Mouse (Mus musculus): ENCODE measurements around the gene Lrrc32.

Gene Lrrc32

DNA sequence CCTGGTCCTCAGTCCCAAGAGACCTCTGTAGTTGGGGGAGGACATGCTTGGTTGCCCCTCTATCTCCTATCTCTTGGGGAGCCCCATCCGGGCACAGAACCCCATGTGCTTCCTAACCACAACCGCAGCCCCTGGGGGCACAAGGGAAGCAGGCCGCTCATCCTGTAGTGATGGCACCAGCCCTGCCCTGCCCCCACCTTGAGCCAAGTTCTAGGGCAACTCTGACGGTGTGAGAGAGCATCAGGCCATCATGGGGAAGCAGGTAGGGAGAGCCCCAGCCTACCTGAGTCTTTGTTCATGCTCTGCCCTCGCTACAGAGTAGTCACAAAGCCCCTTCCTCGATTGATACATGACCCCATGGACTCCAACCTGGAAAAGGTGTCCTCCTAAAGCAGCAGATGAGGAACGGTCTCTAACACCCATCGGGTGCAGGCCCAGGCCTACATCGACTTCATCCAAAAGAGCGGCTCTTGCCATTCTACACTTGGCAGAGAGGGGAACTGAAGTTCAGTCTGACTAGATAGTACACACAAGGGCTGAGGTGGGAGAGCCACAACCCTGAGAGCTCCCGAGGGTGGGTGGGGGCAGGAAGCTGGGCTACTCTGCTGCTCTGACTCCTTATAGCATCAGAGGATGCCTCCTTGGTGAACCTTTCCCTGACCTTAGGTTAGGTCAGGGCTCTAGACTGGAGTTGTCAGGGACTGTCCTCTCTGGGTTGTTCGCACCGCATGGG, 519 bp upstream of the Lrrc32 start:
- no peak for DNase-seq

DNA sequence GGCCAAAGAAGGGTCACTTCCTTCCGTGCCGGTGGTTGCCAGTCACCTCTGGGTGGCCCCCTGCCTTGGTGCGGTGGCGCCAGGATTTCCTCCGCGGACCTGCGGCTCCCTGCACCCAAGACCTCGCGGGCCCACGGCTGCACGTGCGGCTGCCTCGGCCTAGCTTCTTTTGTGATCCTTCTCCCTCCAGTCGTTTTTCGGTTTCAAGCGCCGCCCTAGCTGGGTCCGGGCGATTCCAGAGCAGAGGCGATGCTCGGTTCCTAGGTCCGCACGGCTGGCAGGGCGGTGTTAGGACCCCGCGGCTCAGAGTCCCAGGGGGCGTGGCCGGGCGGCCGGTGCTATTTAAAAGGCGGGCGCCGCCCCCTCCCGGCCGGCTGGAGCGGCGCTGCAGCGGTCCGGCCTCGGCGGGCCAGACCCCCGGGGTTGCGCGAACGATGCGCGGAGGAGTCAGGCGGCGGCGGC, 571 bp downstream of the Lrrc32 start:
- DNase-seq: peak; percentile 91 to 94

DNA sequence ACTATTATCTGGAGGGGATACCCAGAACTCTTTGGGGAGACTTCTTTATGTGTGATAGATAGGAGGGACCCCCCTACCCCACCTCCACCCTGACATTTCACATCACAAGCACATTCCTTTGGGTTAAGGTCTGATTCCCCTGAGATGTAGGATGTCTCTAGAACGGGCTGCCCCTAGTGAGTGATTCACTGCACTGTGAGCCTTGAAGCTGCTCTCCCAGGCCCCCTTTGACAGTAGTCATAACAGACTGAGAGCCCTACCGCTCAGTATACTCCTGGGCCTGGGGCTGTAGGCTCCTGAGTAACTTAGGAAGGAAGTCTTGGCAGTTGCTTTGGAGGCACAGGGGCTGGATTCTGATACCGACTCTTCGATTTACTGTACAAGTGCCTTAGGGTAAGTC, 1.2 kb downstream of the Lrrc32 start:
- no peak for DNase-seq

DNA sequence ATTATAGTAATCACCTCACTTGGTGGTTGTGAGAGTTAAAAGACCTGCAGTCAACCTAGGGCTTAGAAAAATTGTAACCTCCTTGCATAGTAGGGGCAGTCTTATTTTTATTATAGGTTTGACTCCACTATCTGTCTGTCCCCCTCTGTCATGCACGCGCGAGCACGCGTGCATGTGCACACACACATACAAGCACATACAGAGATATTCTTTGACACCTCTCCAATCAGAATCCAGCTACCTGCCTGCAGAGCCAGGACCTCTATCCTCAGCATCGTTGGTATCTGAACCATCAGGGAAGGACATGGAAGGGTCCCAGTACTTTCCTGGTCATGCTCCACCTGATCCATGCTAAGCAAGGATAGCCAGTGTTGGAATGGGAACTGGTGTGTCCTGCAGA, 1.8 kb downstream of the Lrrc32 start:
- no peak for DNase-seq

DNA sequence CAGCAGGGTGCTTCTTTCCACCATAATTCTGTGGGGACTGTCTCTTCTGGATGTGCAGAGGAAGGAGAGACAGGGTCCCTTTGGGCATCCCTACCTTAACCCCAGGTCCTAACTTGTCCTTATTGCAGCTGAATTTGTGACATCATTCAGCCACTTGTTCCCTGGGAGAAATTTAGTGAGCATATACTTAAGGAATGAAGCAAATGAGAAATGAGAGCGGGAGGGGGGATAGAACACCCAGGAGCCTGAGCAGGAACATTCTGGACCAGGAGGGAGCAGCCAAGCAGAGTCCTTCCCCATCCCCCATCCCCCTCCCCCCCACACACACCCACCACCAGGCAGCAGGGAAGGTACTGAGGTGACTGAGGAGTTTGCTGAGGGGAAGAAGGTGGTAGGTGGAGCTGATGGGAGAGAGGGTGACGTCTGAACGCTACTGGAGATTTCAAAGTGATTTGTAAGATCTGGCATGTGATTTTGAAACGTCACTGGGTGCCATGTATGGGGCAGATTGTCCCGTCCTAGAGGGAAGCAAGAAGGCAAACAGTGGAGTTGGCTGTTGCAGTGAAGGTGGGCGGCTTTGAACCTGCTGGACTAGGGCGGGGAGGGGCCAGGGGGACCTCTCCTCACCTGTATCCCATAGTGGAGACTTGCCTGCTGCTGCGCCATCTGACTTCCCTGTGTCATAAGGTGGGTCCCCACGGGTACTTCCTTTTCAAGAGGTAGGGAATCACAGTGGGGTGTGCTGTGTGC, 2.5 kb downstream of the Lrrc32 start:
- peak in 1 of 2 experiments; percentile 15 for DNase-seq

DNA sequence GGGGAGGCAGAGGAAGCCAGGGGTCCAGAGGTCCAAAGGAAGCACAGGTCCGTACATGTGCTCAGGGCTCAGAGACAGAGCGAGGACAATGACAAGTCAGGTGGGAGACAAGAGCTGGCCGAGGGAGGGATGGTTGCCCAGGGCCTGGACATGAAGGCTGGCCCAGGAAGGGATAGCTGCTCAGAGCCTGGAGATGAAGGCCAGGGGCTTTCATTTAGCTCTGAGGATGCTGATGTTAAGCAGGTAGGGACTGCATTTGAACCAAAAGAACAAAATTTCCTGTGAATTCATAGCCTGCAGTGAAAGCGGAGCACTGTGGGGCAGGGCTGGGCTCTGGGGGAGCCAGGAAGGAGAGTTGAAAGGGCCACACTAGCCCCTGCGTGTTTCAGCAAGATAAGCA, 3.2 kb downstream of the Lrrc32 start:
- peak in 1 of 2 experiments; percentile 14 for DNase-seq

DNA sequence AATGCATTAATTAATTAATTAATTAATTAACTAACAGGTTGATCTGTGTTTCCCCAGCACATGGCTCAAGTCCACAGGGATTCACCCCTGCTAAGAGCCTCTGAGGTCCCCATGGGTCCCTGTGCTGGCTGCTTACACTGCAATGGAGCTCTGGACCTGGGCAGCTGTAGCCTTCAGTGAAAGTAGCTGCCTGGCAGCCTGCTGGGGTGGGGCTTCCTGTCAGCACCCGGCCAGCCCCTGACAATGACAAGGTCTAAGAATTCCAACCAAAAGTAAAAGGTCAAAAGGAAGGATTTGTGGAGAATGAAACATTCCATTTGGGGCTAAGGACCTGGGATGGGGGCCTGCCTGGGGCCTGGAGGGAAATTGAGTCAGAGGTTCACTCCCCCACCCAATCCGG, 4.2 kb downstream of the Lrrc32 start:
- DNase-seq: peak in 1 of 2 experiments; percentile 52

DNA sequence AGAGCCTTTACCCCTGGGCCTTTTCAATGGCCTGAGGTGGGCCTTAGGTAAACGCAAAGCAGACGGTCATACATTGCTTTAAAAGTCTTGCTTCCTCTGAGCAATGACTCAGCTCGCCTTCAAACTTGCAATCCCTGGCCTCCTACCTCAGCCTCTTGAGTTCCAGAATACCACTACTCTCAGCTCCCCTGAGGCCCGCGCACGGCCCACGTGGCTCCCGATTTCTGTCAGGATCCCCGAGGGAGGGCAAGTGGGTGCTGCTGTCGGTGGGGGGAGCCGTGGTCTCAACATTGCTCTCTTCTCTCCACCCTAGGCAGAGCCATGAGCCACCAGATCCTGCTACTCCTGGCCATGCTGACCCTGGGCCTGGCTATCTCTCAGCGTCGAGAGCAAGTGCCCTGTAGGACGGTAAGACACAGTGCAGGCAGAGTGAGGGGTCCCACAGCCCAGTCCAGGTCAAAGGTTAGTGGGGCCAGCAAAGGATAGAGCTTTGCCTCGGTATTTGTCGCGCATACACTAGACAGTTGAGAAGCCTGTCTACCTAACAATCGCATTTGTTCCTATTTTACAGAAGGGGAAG, 4.9 kb downstream of the Lrrc32 start:
- peak in 1 of 2 experiments; percentile 10 for DNase-seq

DNA sequence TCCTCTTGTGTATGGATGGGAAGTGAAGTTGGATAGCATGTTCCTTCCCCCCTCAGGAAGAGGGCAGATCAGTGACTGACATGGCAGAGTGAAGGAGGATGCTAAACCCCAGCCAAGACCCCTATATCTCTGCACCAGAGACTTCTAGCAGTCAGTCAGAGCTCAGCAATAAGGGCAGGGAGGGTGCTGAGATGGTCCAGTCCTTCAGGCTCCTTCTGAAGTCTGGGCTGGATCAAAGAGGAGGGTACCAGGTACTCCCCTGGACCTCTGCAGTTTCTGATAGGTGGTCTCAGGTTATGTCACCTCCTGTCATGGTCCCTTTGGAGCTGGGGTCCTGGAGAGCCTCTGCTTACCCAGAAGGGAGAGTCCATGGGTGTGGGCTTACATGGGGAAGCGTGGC, 6.5 kb downstream of the Lrrc32 start:
- DNase-seq: no peak

DNA sequence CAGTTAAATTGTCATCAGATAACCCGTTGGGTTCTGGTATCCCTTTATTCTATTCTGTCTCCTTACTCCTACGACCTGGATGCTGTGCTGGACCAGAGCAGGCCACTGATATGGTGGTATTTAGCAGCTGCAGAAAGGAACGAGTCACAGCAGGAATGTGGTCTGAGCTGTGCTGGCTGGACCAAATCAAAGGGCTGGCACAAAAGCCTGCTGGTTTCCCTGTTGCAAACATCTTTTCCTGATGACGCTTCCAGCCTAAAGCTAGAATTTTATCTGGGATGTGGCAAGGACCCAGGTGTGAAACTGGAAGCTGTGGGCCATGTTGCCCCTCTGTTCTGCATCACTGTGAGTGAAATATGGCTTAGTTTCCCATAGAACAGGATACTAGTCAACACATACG, 8.4 kb downstream of the Lrrc32 start:
- no peak for DNase-seq

DNA sequence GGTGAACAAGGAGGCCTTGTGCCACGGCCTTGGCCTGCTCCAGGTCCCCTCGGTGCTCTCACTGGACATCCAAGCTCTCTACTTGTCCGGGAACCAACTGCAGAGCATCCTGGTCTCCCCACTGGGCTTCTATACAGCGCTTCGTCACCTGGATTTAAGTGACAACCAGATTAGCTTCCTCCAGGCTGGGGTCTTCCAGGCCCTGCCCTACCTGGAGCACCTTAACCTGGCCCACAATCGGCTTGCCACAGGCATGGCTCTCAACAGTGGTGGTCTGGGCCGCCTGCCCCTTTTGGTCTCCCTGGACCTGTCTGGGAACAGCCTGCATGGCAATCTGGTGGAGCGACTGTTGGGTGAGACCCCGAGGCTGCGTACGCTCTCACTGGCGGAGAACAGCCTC, 9.0 kb downstream of the Lrrc32 start:
- DNase-seq: peak in 1 of 2 experiments; percentile 6

DNA sequence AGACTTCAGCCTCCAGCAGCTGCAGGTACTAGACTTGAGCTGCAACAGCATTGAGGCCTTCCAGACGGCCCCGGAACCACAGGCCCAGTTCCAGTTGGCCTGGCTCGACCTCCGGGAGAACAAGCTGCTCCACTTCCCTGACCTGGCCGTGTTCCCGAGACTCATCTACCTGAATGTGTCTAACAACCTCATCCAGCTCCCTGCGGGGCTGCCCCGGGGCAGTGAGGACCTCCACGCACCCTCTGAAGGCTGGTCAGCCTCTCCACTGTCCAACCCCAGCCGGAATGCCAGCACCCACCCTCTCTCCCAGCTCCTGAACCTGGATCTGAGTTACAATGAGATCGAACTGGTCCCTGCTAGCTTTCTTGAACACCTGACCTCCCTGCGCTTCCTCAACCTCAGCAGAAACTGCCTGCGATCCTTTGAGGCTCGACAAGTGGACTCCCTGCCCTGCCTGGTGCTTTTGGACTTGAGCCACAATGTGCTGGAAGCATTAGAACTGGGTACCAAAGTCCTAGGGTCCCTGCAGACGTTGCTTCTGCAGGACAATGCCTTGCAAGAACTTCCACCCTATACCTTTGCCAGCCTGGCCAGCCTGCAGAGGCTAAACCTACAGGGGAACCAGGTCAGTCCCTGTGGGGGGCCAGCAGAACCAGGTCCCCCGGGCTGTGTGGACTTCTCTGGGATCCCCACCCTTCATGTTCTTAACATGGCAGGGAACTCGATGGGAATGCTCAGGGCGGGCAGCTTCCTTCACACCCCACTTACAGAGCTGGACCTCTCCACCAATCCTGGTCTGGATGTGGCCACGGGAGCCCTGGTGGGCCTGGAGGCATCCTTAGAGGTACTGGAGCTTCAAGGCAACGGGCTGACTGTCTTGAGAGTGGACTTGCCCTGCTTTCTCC, 9.8 kb downstream of the Lrrc32 start:
- DNase-seq: peak in 1 of 2 experiments; percentile 13

DNA sequence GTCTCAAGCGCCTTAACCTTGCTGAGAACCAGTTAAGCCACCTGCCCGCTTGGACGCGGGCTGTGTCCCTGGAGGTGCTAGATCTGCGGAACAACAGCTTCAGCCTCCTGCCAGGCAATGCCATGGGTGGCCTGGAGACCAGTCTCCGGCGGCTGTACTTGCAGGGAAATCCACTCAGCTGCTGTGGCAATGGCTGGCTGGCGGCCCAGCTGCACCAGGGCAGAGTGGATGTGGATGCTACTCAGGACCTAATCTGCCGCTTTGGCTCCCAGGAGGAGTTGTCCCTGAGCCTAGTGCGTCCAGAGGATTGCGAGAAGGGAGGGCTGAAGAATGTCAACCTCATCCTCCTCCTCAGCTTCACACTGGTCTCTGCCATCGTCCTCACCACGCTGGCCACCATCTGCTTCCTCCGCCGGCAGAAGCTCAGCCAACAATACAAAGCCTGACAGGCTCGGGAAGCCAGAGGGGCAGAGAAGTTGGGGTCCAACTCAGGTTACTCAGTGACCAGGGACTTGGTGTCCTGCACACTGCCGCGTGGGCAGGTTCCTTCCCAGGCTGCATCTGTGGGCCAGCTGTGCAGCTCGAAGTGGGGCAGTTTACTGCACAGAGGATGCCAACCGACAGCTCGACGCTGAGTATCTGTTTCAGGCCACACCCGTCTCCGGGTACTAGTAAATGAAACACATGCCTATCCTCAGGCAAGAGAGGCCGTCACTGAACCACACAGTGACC, 10.6 kb downstream of the Lrrc32 start:
- DNase-seq: peak in 1 of 2 experiments; percentile 49

DNA sequence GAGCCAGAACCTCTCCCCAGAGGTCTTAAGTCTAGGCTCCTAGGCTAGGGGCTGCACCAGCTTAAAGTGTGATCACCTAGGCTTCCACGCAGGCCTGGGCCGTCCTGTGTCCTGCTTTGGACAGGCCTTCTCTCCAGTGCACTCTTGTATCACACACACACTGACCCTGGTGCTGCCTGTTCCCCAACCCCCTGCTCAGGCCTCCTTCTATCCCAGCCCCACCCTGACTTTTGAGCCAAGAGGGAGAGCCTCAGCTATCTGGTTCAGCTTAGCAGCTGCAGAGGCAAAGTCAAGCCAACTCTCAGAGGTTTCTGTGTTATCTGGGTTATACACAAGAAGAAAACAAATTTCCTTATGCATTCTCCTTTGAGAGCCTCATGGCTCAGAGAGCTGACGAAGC, 11.4 kb downstream of the Lrrc32 start:
- peak; percentile 58 to 68 for DNase-seq

DNA sequence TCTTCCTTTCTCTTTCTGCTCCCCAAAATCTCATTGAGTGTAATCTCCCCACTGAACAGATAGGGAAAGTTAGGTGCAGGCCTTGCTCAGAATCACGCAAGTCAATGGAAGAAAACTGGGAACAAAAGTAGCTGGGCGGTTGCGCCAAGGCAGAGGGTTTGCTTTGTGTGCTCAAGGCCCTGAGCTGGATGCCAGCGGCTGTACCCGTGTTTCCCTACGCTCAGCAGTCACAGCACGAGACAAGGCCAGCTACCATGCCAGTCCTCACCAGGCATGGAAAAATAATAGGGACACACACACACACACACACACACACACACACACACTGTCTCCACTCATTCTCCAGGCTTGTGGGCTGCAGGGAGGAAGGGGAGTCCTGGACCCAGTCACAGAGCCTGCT, 12.0 kb downstream of the Lrrc32 start:
- DNase-seq: peak in 1 of 2 experiments; percentile 5

DNA sequence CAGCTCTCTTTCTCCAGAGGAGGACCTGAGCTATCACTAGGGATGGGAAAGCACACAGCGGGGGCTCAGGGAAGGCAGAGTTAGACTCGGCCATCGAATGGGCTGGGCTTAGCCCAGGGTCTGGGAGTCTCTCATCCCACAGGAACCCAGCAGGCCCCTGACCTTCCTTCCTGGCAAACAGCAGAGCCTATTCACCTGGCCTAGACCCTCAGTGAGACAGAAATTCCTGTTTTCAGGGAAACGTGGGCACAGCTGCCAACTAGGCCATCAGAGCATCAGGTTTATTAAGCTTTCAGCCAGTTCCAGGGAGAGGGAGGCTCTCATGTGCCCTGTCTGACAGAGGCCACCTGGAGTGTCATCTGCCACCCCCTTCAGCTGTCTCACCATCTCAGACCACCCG, 13.8 kb downstream of the Lrrc32 start:
- no peak for DNase-seq

DNA sequence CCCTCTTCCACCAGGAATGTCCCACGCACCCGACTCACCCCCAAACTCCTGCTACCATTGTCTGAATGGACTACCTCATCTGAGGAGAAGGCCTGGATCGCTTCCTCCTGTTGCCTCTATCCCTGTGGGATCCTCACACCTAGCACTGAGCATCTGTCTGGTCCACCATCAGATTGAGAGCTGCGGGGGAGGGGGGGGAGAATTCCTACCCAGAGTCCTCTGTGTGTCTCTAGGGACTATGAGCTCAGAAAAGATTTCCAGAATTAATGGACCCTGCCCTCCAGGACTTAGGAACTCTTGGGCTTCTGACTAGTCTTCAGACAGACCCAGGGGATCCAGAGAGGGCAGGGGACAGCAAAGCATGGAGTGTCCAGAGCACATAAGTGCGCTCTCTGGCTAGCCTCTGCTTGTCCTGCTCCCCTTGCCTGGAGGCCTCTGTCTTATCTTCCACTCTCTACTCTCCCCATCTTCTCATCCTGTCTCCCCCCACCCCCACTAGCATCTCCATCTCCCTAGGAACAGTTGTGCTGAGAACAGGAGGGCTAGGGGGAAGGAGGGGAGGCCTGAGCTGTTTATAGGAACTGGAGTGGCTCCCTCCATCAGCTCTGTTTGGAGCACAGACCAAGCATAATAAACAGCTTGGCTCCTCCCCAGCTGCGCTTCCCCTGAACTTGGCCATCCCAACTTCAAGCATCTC, 15.0 kb downstream of the Lrrc32 start:
- peak; percentile 76 to 84 for DNase-seq

DNA sequence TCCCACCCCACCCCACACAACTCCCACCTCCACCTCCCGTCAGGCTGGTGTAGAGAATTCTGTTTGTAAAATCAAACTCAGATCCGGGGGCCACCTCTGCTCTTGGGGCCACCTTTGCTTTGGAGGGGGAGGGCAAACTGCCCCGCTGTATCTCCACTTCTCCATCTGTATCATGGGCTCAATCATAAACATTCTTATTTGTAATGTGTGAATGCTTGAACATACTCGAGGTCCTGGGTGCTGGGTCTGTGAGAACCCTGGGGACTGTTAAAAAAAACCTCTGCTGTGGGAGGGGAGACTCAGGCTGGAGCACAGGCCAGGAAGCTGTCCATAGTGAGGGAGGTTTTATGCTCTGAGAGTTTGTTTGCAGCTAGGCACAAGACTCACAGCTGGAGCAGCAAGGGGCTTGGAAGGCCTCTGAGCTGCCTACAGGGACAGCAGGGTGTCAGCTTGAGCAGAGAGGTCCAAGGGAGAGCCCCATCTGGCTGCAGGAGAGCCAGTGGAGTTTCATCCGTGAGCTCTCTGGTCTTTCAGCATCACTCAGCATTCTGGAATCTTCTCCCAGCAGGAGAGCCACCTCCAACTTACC, 15.7 kb downstream of the Lrrc32 start:
- DNase-seq: peak; percentile 51 to 68

DNA sequence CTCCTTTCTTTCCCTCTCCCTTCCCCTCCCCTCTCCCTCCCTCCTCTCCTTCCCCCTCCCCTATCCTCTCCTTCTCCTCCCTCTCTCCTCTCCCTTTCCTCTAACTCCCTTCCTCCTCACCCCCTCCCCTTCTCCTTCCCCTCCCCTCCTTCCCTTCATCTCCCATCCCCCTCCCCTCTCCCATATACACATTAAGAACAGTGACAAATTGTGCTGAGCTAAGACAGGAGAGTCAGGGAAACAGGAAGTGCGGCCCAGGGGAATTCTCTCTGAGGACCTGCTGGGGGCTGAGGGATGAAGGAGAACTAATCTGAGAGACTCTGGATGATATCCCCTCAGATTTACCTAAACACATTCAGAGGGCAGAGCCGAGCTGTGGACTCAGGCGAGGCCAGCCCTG, 16.6 kb downstream of the Lrrc32 start:
- DNase-seq: peak in 1 of 2 experiments; percentile 17

DNA sequence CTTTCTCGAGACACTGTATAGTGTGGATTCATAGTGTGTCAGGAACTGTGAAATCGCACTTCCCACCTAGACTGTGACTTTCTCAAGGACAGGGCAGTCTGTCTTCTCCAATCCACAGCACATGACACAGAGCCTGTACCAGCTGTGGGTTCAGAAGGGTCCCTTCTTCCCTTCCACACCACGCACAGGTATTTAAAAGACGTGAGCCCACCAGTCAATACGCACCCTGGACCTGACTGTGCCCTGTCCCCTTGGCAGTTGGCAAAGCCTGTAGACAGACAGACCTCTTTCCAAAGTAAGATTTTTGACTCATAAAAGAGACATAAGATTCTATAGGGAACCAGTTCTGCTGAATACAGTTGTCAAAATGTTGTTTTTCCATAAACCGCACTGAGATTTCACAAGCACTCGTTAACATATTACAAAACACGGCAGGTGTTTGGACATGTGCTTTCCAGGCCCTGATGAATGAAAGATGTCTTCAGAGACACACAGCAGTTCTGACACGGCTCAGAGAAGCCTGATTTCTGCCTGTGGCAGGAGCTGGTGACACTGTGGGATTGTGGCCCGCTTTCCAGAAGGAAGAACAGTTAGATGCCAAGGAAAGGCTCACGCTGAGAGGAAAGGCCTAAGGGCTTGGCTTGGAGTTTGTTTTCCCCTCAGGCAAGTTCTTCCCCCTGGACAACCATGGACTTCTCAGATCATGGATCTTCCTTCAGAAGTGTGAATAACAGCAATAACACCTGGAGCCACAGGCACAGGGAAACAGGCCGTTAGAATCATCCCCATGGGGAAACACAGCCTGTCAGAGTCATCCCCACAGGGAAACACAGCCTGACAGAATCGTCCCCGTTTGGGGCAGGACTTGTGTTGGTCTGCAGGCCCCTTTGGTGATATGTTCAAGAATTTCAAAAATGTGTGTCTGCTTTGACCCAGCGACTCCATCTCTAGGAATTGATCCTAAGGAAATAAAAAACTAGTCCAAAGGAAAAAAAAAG, 22.2 kb downstream of the Lrrc32 start:
- no peak for DNase-seq
